Mouse (Mus musculus) thymus, adult 2 months (tissue): ENCODE measurements at regions not wholly inside any gene's neighbourhood (a gene's known extent, or its start where the extent isn't known, plus 50 kb on each side); places are given as distances from the start of the nearest gene placed in this dataset.

Experiments
- DNase-seq: peaks from one replicate; pipeline ENCODE4 v3.0.0; 2021
- H3K27ac ChIP-seq: fragments of 200-500 bp; 2 replicates; pipeline ENCODE4 v1.5.1; 2012; ENCODE audit warnings: low read length, control low read depth; ENCODE audit not compliant: control insufficient read depth, insufficient read depth
- H3K27me3 ChIP-seq: fragments of 200-500 bp; 2 replicates; pipeline ENCODE4 v1.6.1; 2012; ENCODE audit warnings: mild to moderate bottlenecking, low read length, moderate library complexity, mixed read lengths; ENCODE audit not compliant: control insufficient read depth, insufficient read depth
- H3K36me3 ChIP-seq: fragments of 200-500 bp; 2 replicates; pipeline ENCODE4 v1.6.1; 2012; ENCODE audit warnings: mild to moderate bottlenecking, low read length, moderate library complexity; ENCODE audit not compliant: control insufficient read depth, insufficient read depth
- H3K4me1 ChIP-seq: fragments of 200-500 bp; replicated peaks from 2 replicates; pipeline ENCODE4 v1.6.1; 2012; ENCODE audit warnings: low read length; ENCODE audit not compliant: control insufficient read depth, insufficient read depth
- H3K4me3 ChIP-seq: fragments of 200-500 bp; 2 replicates; pipeline ENCODE4 v1.5.1; 2012; ENCODE audit warnings: mild to moderate bottlenecking, low read length, control low read depth, moderate library complexity; ENCODE audit not compliant: control insufficient read depth, insufficient read depth
- CTCF ChIP-seq: fragments of 200-500 bp; IDR thresholded peaks from 2 replicates; pipeline ENCODE4 v1.5.1; 2012; ENCODE audit warnings: mild to moderate bottlenecking, control low read depth, low read length, moderate library complexity, borderline replicate concordance; ENCODE audit not compliant: control insufficient read depth, poor library complexity, insufficient read depth; ENCODE audit errors: extremely low read depth
- POLR2A ChIP-seq: fragments of 200-500 bp; IDR thresholded peaks from 2 replicates; pipeline ENCODE4 v1.6.1; 2012; ENCODE audit warnings: mild to moderate bottlenecking, low read length, control low read depth, moderate library complexity; ENCODE audit not compliant: control insufficient read depth, poor library complexity, insufficient read depth; ENCODE audit errors: extremely low read depth
- WGBS: fragments of 180-500 bp; shearing (Covaris S2); methylation state at CpG from one replicate; pipeline ENCODE4 v1.1.7; 2018; 5-methylcytosine and 5-hydroxymethylcytosine counted together

- Histone ChIP-seq H3K36me3 (no peaks in the 10 kb centered on the region), H3K4me1 (no peaks in the 10 kb centered on the region), H3K4me3 (no peak overlapping the region), H3K27ac (no peak overlapping the region), H3K27me3 (no peaks in the 10 kb centered on the region)
- peak; percentile 39 for DNase-seq
- 39% methylated on average over 17 of the region's 17 CpGs for WGBS
- TF ChIP-seq CTCF: peak; percentile 84
- TF ChIP-seq POLR2A: no peak
Measured at GRCm38 (mm10) chr6:116767738-116768522, 51.2 kb upstream of the Tmem72 start.

GRCm38 (mm10) chr6:116774954-116775675, 58.4 kb upstream of the Tmem72 start:
- Histone ChIP-seq H3K4me3 (no peak overlapping the region), H3K4me1 (no peaks in the 10 kb centered on the region), H3K36me3 (no peaks in the 10 kb centered on the region), H3K27ac (no peak overlapping the region), H3K27me3 (no peaks in the 10 kb centered on the region)
- TF ChIP-seq POLR2A (no peak), CTCF (0 out of 2 replicates have a peak, but pooled peaks have one; percentile 19)
- peak; percentile 4 for DNase-seq
- 93% methylated on average over 12 of the region's 12 CpGs for WGBS

GRCm38 (mm10) chr6:116786553-116787335, 70.0 kb upstream of the Tmem72 start:
- H3K36me3 ChIP-seq: no peaks in the 10 kb centered on the region
- no peak overlapping the region for H3K4me3 ChIP-seq
- no peak for DNase-seq
- 65% methylated on average over 3 of the region's 3 CpGs for WGBS
- H3K27ac ChIP-seq: no peak overlapping the region
- TF ChIP-seq CTCF: no peak
- TF ChIP-seq POLR2A: no peak
- H3K27me3 ChIP-seq: no peaks in the 10 kb centered on the region
- H3K4me1 ChIP-seq: no peaks in the 10 kb centered on the region

GRCm38 (mm10) chr6:116793321-116793960, 76.7 kb upstream of the Tmem72 start:
- 64% methylated on average over 4 of the region's 4 CpGs for WGBS

GRCm38 (mm10) chr6:116793961-116794336, 77.2 kb upstream of the Tmem72 start:
- no peaks in the 10 kb centered on the region for H3K36me3 ChIP-seq
- 70% methylated on average over 9 of the region's 9 CpGs for WGBS
- no peak for DNase-seq
- H3K4me3 ChIP-seq: no peak overlapping the region
- H3K4me1 ChIP-seq: no peaks in the 10 kb centered on the region
- TF ChIP-seq POLR2A (no peak), CTCF (no peak)
- H3K27ac ChIP-seq: no peak overlapping the region
- H3K27me3 ChIP-seq: no peaks in the 10 kb centered on the region

More at GRCm38 (mm10) chr6:116793321-116793960, 76.7 kb upstream of the Tmem72 start:
- Histone ChIP-seq H3K36me3 (no peaks in the 10 kb centered on the region), H3K4me3 (no peak overlapping the region), H3K27ac (no peak overlapping the region), H3K27me3 (no peaks in the 10 kb centered on the region), H3K4me1 (no peaks in the 10 kb centered on the region)
- no peak for DNase-seq
- TF ChIP-seq POLR2A: no peak
- TF ChIP-seq CTCF: no peak

- TF ChIP-seq CTCF (no peak), POLR2A (no peak)
- no peak overlapping the region for H3K4me3 ChIP-seq
- no peak overlapping the region for H3K27ac ChIP-seq
- no peak for DNase-seq
- no peaks in the 10 kb centered on the region for H3K36me3 ChIP-seq
- no peaks in the 10 kb centered on the region for H3K27me3 ChIP-seq
- WGBS: 81% methylated on average over 12 of the region's 12 CpGs
- H3K4me1 ChIP-seq: no peaks in the 10 kb centered on the region
Measured at GRCm38 (mm10) chr6:116821215-116821912, 104.7 kb upstream of the Tmem72 start.
